Mouse (Mus musculus) MEL (cell line): ENCODE measurements around the gene Rnf8.

Experiments used
- CTCF ChIP-seq, 3 experiments: IDR thresholded peaks in 2 of 3; conservative IDR thresholded peaks in 1 of 3; 2 replicates each; pipeline ENCODE4 v1.5.1; 2011 to 2012; ENCODE audit warnings: low read length in 3 of 3, low read depth in 2 of 3, mild to moderate bottlenecking in 2 of 3, improper control_type of control experiment in 1 of 3, inconsistent platforms in 1 of 3, mixed read lengths in 1 of 3, moderate library complexity in 1 of 3; ENCODE audit not compliant: control insufficient read depth in 1 of 3, insufficient read depth in 1 of 3, poor library complexity in 1 of 3, severe bottlenecking in 1 of 3
- E2F4 ChIP-seq: IDR thresholded peaks from 2 replicates; pipeline ENCODE4 v1.6.1; 2011; ENCODE audit warnings: low read depth, low read length, improper control_type of control experiment, borderline replicate concordance
- GABPA ChIP-seq: IDR thresholded peaks from 2 replicates; pipeline ENCODE4 v1.6.1; 2012; ENCODE audit warnings: low read depth, mild to moderate bottlenecking, inconsistent platforms, low read length, improper control_type of control experiment, moderate library complexity
- KAT2A ChIP-seq: conservative IDR thresholded peaks from 2 replicates; pipeline ENCODE4 v1.6.1; 2012; ENCODE audit warnings: low read depth, low read length, improper control_type of control experiment, inconsistent platforms
- MYC ChIP-seq: IDR thresholded peaks from 2 replicates; pipeline ENCODE4 v1.6.1; 2011; ENCODE audit warnings: low read depth, mild to moderate bottlenecking, low read length, improper control_type of control experiment, moderate library complexity
- POLR2A ChIP-seq, 2 experiments: IDR thresholded peaks; 2 replicates each; pipeline ENCODE4 v1.6.1; 2011 to 2012; ENCODE audit warnings: low read length in 2 of 2, mild to moderate bottlenecking in 2 of 2, control low read depth in 1 of 2, improper control_type of control experiment in 1 of 2, low read depth in 1 of 2, moderate library complexity in 1 of 2; ENCODE audit not compliant: control insufficient read depth in 1 of 2, insufficient read depth in 1 of 2, poor library complexity in 1 of 2
- POLR2AphosphoS5 ChIP-seq: IDR thresholded peaks from 2 replicates; pipeline ENCODE4 v1.6.1; 2012; ENCODE audit warnings: low read depth, borderline replicate concordance, mild to moderate bottlenecking, inconsistent platforms, low read length, moderate library complexity, mixed read lengths
- TCF12 ChIP-seq: IDR thresholded peaks from 2 replicates; pipeline ENCODE4 v1.6.1; 2014; ENCODE audit warnings: low read depth, mild to moderate bottlenecking, inconsistent platforms, low read length, improper control_type of control experiment, moderate library complexity
- USF1 ChIP-seq: IDR thresholded peaks from 2 replicates; pipeline ENCODE4 v1.6.1; 2014; ENCODE audit warnings: low read depth, mild to moderate bottlenecking, inconsistent platforms, low read length, improper control_type of control experiment, moderate library complexity
- USF2 ChIP-seq, 2 experiments: IDR thresholded peaks; 2 replicates each; pipeline ENCODE4 v1.6.1; 2011 to 2012; ENCODE audit warnings: improper control_type of control experiment in 2 of 2, low read length in 2 of 2, borderline replicate concordance in 1 of 2, inconsistent platforms in 1 of 2, low read depth in 1 of 2, mild to moderate bottlenecking in 1 of 2; ENCODE audit not compliant: insufficient read depth in 1 of 2

DNA sequence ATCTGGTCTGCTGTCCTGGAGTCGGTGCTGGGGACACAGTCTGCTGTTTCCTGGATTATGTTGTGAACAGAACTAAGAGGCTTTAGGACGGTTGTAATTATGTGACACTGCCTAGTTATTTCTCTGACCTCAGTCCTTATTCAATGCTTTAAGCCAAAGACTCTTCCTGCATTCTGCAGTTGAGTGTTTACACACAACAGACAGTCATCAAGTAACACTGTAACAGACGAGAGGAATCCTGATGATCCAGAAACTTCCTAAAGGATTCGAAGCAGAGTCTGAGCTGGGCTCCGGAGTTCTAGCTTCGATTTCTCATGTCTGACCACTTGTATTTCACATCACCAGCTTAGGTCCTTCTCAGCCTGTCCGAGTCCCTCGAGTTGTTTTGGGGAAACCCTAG, 63.9 kb downstream of the Rnf8 start:
- TF ChIP-seq CTCF (IDR thresholded peaks at IDR 0.05 in 2 of 3, conservative IDR thresholded peaks at IDR 0.05 in 1 of 3; ENCODE audit: control insufficient read depth in 1 of 3, insufficient read depth in 1 of 3, low read depth in 2 of 3, low read length in 3 of 3, poor library complexity in 1 of 3, severe bottlenecking in 1 of 3) (no peak), POLR2A (IDR thresholded peaks at IDR 0.05; ENCODE audit: control insufficient read depth in 1 of 2, insufficient read depth in 1 of 2, low read depth in 1 of 2, low read length in 2 of 2, poor library complexity in 1 of 2) (no peak), MYC (no peak), POLR2AphosphoS5 (no peak), USF2 (IDR thresholded peaks at IDR 0.05; ENCODE audit: borderline replicate concordance in 1 of 2, insufficient read depth in 1 of 2, low read depth in 1 of 2, low read length in 2 of 2) (no peak), GABPA (no peak), TCF12 (no peak), E2F4 (no peak), USF1 (no peak), KAT2A (no peak)
